Mouse (Mus musculus): ENCODE results near the gene Tmem54.

DNA sequence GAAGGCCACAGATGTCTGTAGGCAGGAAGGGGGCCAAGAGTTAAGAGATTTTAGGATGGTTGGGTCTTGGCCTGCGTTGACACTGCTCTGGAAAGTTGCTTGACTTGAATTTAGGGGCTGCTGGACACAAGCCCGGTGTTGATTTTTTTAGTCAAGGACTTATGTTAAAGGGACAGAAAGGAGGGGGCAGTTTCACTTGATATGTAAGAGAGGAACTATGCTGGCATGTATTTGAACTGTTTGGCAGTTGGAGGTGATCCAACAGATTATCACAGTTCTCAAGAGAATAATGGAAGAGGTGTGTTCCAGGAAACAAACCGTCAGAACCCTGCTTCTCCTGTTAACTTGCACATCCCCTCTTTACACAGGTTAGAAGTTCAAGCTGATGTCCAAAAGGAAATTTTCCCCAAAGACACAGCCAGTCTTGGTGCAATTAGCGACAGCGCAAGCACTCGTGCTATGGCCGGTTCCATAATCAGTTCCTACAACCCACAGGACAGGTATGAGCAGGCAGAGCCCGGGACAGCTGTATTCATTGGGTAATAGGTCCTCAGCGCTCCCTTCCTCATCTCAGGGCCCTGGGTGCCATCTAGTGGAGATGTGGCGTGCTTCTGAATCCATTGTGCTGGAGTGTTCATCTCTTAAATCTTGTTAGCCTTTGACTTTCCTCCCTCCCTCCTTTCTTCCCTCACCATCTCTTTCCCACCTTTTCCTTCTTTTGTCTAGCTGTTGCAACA lies 22.8 kb upstream of the Tmem54 start:
- TF ChIP-seq CTCF (IDR thresholded peaks at IDR 0.05; ENCODE audit: control insufficient read depth, insufficient read depth, low read length) (peak; percentile 92), POLR2A (IDR thresholded peaks at IDR 0.05; ENCODE audit: borderline replicate concordance, control insufficient read depth, low read depth, low read length) (no peak)
